8 mouse cellular contexts compared by ENCODE assay signal in the genomic region with DNA sequence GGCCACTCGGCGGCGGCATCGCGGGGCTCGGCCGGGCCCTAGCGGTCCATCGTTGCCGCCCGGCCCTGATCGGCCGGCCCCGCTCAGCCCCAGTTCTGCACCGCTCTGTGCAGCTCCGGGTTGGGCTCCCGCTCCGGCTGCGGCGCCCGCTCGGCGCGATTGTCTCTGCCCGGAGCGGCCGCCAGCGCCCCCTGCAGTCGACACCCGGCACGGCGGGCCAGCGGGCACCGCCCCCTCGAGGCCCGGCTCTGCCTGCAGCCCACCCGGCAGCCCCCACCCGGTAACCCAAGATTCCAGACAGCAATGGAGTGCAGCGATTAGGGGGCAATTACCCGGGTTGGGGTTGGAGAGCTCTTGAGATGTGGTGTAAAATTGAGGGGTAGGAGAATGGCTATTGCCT. TPM values are rescaled to one million over a fixed set of nuclear protein-coding genes. Genes with fewer than 3 reads are reported as not detected.
DNase-seq lines count a peak whose midpoint lies in the region; ATAC-seq and TF ChIP-seq lines count a peak whose summit lies in the region.

Gene Fam171a2 (minus strand): TSS at position 186 of the 400 bp plus-strand sequence.

- peaks cover 4 to 21% of the 10 kb centered on the region in 2 experiments for H3K4me1 ChIP-seq in MEL (ENCODE audit: control insufficient read depth in 1 of 2, insufficient read depth in 2 of 2, low read length in 2 of 2)
- peaks cover 50% of the 10 kb centered on the region for H3K4me1 ChIP-seq in heart, embryonic 15.5 days (replicated peaks)
- H3K4me1 ChIP-seq in lung, adult 2 months (ENCODE audit: control insufficient read depth, insufficient read depth, low read length), result peaks cover 11% of the 10 kb centered on the region
- peaks cover 42% of the 10 kb centered on the region for H3K4me1 ChIP-seq in neural tube, embryonic 15.5 days

- H3K9ac ChIP-seq in MEL (ENCODE audit: control insufficient read depth, low read depth, low read length, poor library complexity, severe bottlenecking), result peak within 1 kb of the TSS; percentile 82
- H3K9ac ChIP-seq in heart, embryonic 15.5 days, result peak within 1 kb of the TSS; percentile 93
- peak within 1 kb of the TSS; percentile 100 for H3K9ac ChIP-seq in neural tube, embryonic 15.5 days (replicated peaks)

- TF ChIP-seq POLR2A in MEL (IDR thresholded peaks at IDR 0.05; ENCODE audit: control insufficient read depth in 1 of 2, insufficient read depth in 1 of 2, low read depth in 1 of 2, low read length in 2 of 2, poor library complexity in 1 of 2), result no peak
- TF ChIP-seq POLR2A in brain, embryonic 14.5 days (IDR thresholded peaks at IDR 0.05; ENCODE audit: borderline replicate concordance, extremely low read depth, insufficient read depth, insufficient read length, poor library complexity, severe bottlenecking), result peak; percentile 99
- no peak for TF ChIP-seq POLR2A in lung, adult 2 months (IDR thresholded peaks at IDR 0.05; ENCODE audit: borderline replicate concordance, extremely low read depth, low read depth, low read length)

- peak; percentile 78 for DNase-seq in MEL (ENCODE audit: low read depth, low spot score)
- peak; percentile 89 for DNase-seq in brain, embryonic 14.5 days (ENCODE audit: low read depth)
- peak; percentile 69 to 82 for DNase-seq in layer of hippocampus, adult 18-20 months (ENCODE audit: low spot score in 2 of 2)
- peak; percentile 82 for DNase-seq in lung, adult 2 months
- DNase-seq in urinary bladder, postnatal 4 days (ENCODE audit: low spot score in 2 of 2), result peak; percentile 82 to 86

- WGBS in heart, embryonic 15.5 days, result 0% methylated on average over 39 of the region's 40 CpGs
- WGBS in lung, adult 2 months, result under 1% methylated on average over 40 of the region's 40 CpGs
- under 1% methylated on average over 36 of the region's 40 CpGs for WGBS in neural tube, embryonic 15.5 days

- TF ChIP-seq RAD21 in MEL (IDR thresholded peaks at IDR 0.05; ENCODE audit: low read depth, low read length), result peak; percentile 47

- H3K4me3 ChIP-seq in MEL (ENCODE audit: control insufficient read depth in 1 of 2, insufficient read depth in 1 of 2, low read depth in 2 of 2, low read length in 2 of 2), result peak within 1 kb of the TSS; percentile 81 to 97
- peak within 1 kb of the TSS; percentile 93 for H3K4me3 ChIP-seq in heart, embryonic 15.5 days
- peak within 1 kb of the TSS; percentile 68 for H3K4me3 ChIP-seq in lung, adult 2 months (replicated peaks; ENCODE audit: extremely low read depth, low read depth, low read length)
- peak within 1 kb of the TSS; percentile 96 for H3K4me3 ChIP-seq in neural tube, embryonic 15.5 days (replicated peaks)

- H3K9me3 ChIP-seq in MEL (replicated peaks; ENCODE audit: insufficient read depth, low read length), result no peaks in the 10 kb centered on the region
- no peaks in the 10 kb centered on the region for H3K9me3 ChIP-seq in heart, embryonic 15.5 days (replicated peaks)
- no peaks in the 10 kb centered on the region for H3K9me3 ChIP-seq in neural tube, embryonic 15.5 days (replicated peaks)

- H3K36me3 ChIP-seq in MEL (ENCODE audit: control insufficient read depth in 1 of 2, insufficient read depth in 2 of 2, low read length in 2 of 2), result peaks cover 0 to 5% of the 10 kb centered on the region in 2 experiments; a peak in 2 of 4 replicates
- peaks cover 4% of the 10 kb centered on the region; the same call in 1 of the 2 replicates for H3K36me3 ChIP-seq in heart, embryonic 15.5 days
- peaks cover 13% of the 10 kb centered on the region for H3K36me3 ChIP-seq in neural tube, embryonic 15.5 days

- ATAC-seq in erythroid progenitor cell, adult 5-6 weeks (replicated peaks; ENCODE audit: low FRiP score, poor library complexity, severe bottlenecking), result peak; percentile 55; the same call in 1 of the 2 replicates
- ATAC-seq in heart, embryonic 15.5 days (replicated peaks; ENCODE audit: insufficient number of reproducible peaks, insufficient read depth, low FRiP score, low read depth), result peak; percentile 59
- peak; percentile 66 for ATAC-seq in neural tube, embryonic 15.5 days (ENCODE audit: low FRiP score)

- TF ChIP-seq CTCF in MEL (IDR thresholded peaks at IDR 0.05 in 2 of 3, conservative IDR thresholded peaks at IDR 0.05 in 1 of 3; ENCODE audit: control insufficient read depth in 1 of 3, insufficient read depth in 1 of 3, low read depth in 2 of 3, low read length in 3 of 3, poor library complexity in 1 of 3, severe bottlenecking in 1 of 3), result peak; percentile 60 to 97 (median 90); a peak in 5 of 6 replicates
- peak; percentile 91 for TF ChIP-seq CTCF in brain, embryonic 14.5 days (IDR thresholded peaks at IDR 0.05; ENCODE audit: borderline replicate concordance, extremely low read depth, insufficient read depth, insufficient read length)
- 0 out of 2 replicates have a peak, but pooled peaks have one; percentile 5 for TF ChIP-seq CTCF in lung, adult 2 months (IDR thresholded peaks at IDR 0.05; ENCODE audit: insufficient read depth, low read length)

- peaks cover 5% of the 10 kb centered on the region; the same call in 1 of the 2 replicates for H3K79me2 ChIP-seq in MEL (ENCODE audit: control insufficient read depth, insufficient read depth, low read length, poor library complexity)

- no peak for TF ChIP-seq EP300 in MEL (IDR thresholded peaks at IDR 0.05; ENCODE audit: low read depth in 1 of 2, low read length in 2 of 2)

- H3K27ac ChIP-seq in MEL (ENCODE audit: control insufficient read depth, low read depth, low read length), result no peak within 1 kb of the TSS
- H3K27ac ChIP-seq in heart, embryonic 15.5 days, result peak within 1 kb of the TSS; percentile 87
- H3K27ac ChIP-seq in neural tube, embryonic 15.5 days (replicated peaks), result peak within 1 kb of the TSS; percentile 98

- H3K4me2 ChIP-seq in heart, embryonic 15.5 days, result peak within 1 kb of the TSS; percentile 88
- peak within 1 kb of the TSS; percentile 87 for H3K4me2 ChIP-seq in neural tube, embryonic 15.5 days

- peaks cover 6 to 12% of the 10 kb centered on the region in 2 experiments for H3K27me3 ChIP-seq in MEL (ENCODE audit: control insufficient read depth in 1 of 2, insufficient read depth in 2 of 2, low read length in 2 of 2)
- H3K27me3 ChIP-seq in heart, embryonic 15.5 days, result 0 out of 2 replicates have a peak, but pooled peaks cover 3% of the 10 kb centered on the region
- H3K27me3 ChIP-seq in neural tube, embryonic 15.5 days (replicated peaks), result 0 out of 2 replicates have a peak, but pooled peaks cover 9% of the 10 kb centered on the region

TF ChIP-seq in MEL, 35 proteins besides CTCF, POLR2A, EP300 and RAD21:
- peak; percentile 86; the same call in 1 of the 2 replicates for TF ChIP-seq MAZ (IDR thresholded peaks at IDR 0.05; ENCODE audit: low read depth, low read length)
- TF ChIP-seq SMC3 (IDR thresholded peaks at IDR 0.05; ENCODE audit: low read depth, low read length), result peak; percentile 45
- no peak for TF ChIP-seq POLR2AphosphoS5 (IDR thresholded peaks at IDR 0.05; ENCODE audit: borderline replicate concordance, low read depth, low read length)
- TF ChIP-seq ZC3H11A (IDR thresholded peaks at IDR 0.05; ENCODE audit: low read depth, low read length), result peak; percentile 22; the same call in 1 of the 2 replicates
- TF ChIP-seq NELFE (IDR thresholded peaks at IDR 0.05; ENCODE audit: low read depth, low read length), result peak; percentile 44
- TF ChIP-seq TCF12 (IDR thresholded peaks at IDR 0.05; ENCODE audit: low read depth, low read length), result 0 out of 2 replicates have a peak, but pooled peaks have one; percentile 27
- TF ChIP-seq UBTF (IDR thresholded peaks at IDR 0.05; ENCODE audit: borderline replicate concordance, insufficient read depth, low read depth, low read length), result peak; percentile 99
- TF ChIP-seq HCFC1 (IDR thresholded peaks at IDR 0.05; ENCODE audit: low read depth, low read length), result no peak; the same call in 1 of the 2 replicates
- peak; percentile 91 for TF ChIP-seq TBP (IDR thresholded peaks at IDR 0.05; ENCODE audit: low read depth, low read length)
- no peak for TF ChIP-seq GATA1 (IDR thresholded peaks at IDR 0.05; ENCODE audit: low read depth, low read length)
- TF ChIP-seq MXI1 (IDR thresholded peaks at IDR 0.05; ENCODE audit: low read depth, low read length), result 0 out of 2 replicates have a peak, but pooled peaks have one; percentile 40
TF ChIP-seq in MEL: peak in this region for 8.

RNA-seq across cellular contexts. Expression of gene Fam171a2, which starts in this region (rescaled TPM):
- total RNA-seq in MEL (2012; rRNA removed), result 1.8 and 2.0 TPM in 2 replicates
- polyA plus RNA-seq in MEL (2012; ENCODE audit: insufficient read depth in 1 of 2, insufficient read length in 2 of 2, low read depth in 1 of 2, low replicate concordance in 2 of 2, missing spikeins in 1 of 2), result 1 to 10 TPM in 1 of 2 experiments, not detected in 1; 8.8 TPM
- polyA plus RNA-seq in brain, embryonic 14.5 days (2012; rRNA removed), result 221 and 276 TPM in 2 replicates
- total RNA-seq in erythroid progenitor cell, adult 5-6 weeks (2015; ENCODE audit: low replicate concordance), result not detected in 2 replicates
- not detected in 2 replicates for total RNA-seq in erythroid progenitor cell, adult 5-6 weeks (2017; ENCODE audit: low replicate concordance)
- 2.7 and 5.7 TPM in 2 replicates for polyA plus RNA-seq in heart, embryonic 15.5 days (2015; fragmentation: Nextera tagmentation; extraction: Ambion mirVana)
- total RNA-seq in layer of hippocampus, adult 18-20 months (2021), result 100 to 1,000 TPM; 106 to 111 TPM
- 19.6 and 22.8 TPM in 2 replicates for polyA plus RNA-seq in lung, adult 2 months (2012; rRNA removed)
- 23.8 and 28.3 TPM in 2 replicates for polyA plus RNA-seq in neural tube, embryonic 15.5 days (2015; fragmentation: Nextera tagmentation; extraction: Ambion mirVana)

Comparison
In these comparisons a context has a peak if more than half of its experiments do, and no peak if none do; other contexts are left out.
1. RNA of gene Fam171a2 (total RNA-seq): 106 to 111 TPM in layer of hippocampus, adult 18-20 months; 1.8 to 2.0 TPM in MEL and not detected in erythroid progenitor cell, adult 5-6 weeks; every median in the first group is over 10 times any median in the second.
2. Peak in ATAC-seq in erythroid progenitor cell, adult 5-6 weeks; RNA of the gene not detected or under 1 TPM.
3. CTCF ChIP-seq: peak in every context shown above with its lines; median percentile 91 in brain, embryonic 14.5 days; 90 in MEL; 5 in lung, adult 2 months.
4. Peak in every context shown above with its lines, with median percentiles within 50 percentile points of each other: DNase-seq, H3K4me3 ChIP-seq, H3K9ac ChIP-seq and ATAC-seq.